Mouse (Mus musculus): ENCODE results near the gene Fam219b.
A peak's percentile ranks its signal among the peaks of the same experiment; 100 is the strongest.

Fam219b gene

GRCm38 (mm10) chr9:57564609-57565008 lies 27.3 kb downstream of the Fam219b start:
- no peak for DNase-seq (ENCODE audit: low read depth)

- peak; percentile 46 for DNase-seq (ENCODE audit: low read depth)
These were observed 28.5 kb downstream of the Fam219b start for GRCm38 (mm10) chr9:57565741-57566221.

GRCm38 (mm10) chr9:57566846-57567245 lies 29.5 kb downstream of the Fam219b start:
- DNase-seq (ENCODE audit: low read depth) = no peak

GRCm38 (mm10) chr9:57568500-57568899 lies 31.2 kb downstream of the Fam219b start:
- DNase-seq (ENCODE audit: low read depth) = no peak

GRCm38 (mm10) chr9:57574397-57574796 lies 37.1 kb downstream of the Fam219b start:
- DNase-seq (ENCODE audit: low read depth) = no peak

- DNase-seq (ENCODE audit: low read depth) = no peak
These were observed 38.2 kb downstream of the Fam219b start for GRCm38 (mm10) chr9:57575577-57575976.

- DNase-seq (ENCODE audit: low read depth) = no peak
These were observed 40.0 kb downstream of the Fam219b start for GRCm38 (mm10) chr9:57577144-57577849.

GRCm38 (mm10) chr9:57584991-57585390 lies 47.7 kb downstream of the Fam219b start:
- no peak for DNase-seq (ENCODE audit: low read depth)

- DNase-seq (ENCODE audit: low read depth) = peak; percentile 56
These were observed 52.1 kb downstream of the Fam219b start, which contains the start of gene Ulk3 for GRCm38 (mm10) chr9:57589224-57590126. Ulk3 (plus strand) TSS chr9:57589452.

GRCm38 (mm10) chr9:57590726-57591125 lies 53.4 kb downstream of the Fam219b start:
- peak; percentile 41 for DNase-seq (ENCODE audit: low read depth)

Data from fibroblast of lung, adult 2 months (primary cell).